Mouse (Mus musculus) stomach, postnatal 0 days (tissue): ENCODE results near the gene Tmem263. TPM values are rescaled to one million over a fixed set of nuclear protein-coding genes. Genes with fewer than 3 reads are reported as not detected.

Source experiments
- ATAC-seq: fragments of 200-750 bp; cut with Nextera tagmentation; 2 replicates; pipeline ENCODE4 v1.8.0; 2017; ENCODE audit not compliant: low FRiP score, low TSS enrichment
- DNase-seq: peaks from one replicate; pipeline ENCODE4 v3.0.0-alpha.2; 2016; ENCODE audit warnings: low spot score
- H3K27ac ChIP-seq: fragments of 300-500 bp; sonication (generic); replicated peaks from 2 replicates; pipeline ENCODE4 v1.5.1; 2014; ENCODE audit warnings: mild to moderate bottlenecking, control low read depth
- H3K27me3 ChIP-seq: fragments of 300-500 bp; sonication (generic); 2 replicates; pipeline ENCODE4 v1.6.1; 2014; ENCODE audit warnings: low read length; ENCODE audit not compliant: control insufficient read depth, insufficient read depth
- H3K36me3 ChIP-seq: fragments of 300-500 bp; sonication (generic); 2 replicates; pipeline ENCODE4 v1.6.1; 2014; ENCODE audit warnings: low read length, mixed read lengths; ENCODE audit not compliant: control insufficient read depth, insufficient read depth
- H3K4me1 ChIP-seq: fragments of 300-500 bp; sonication (generic); replicated peaks from 2 replicates; pipeline ENCODE4 v1.6.1; 2014; ENCODE audit warnings: antibody characterized with exemption; ENCODE audit not compliant: control insufficient read depth, insufficient read depth
- H3K4me2 ChIP-seq: fragments of 300-500 bp; sonication (generic); replicated peaks from 2 replicates; pipeline ENCODE4 v1.6.1; 2014; ENCODE audit warnings: low read depth, mild to moderate bottlenecking, control low read depth, moderate library complexity
- H3K4me3 ChIP-seq: fragments of 300-500 bp; sonication (generic); 2 replicates; pipeline ENCODE4 v1.5.1; 2014; ENCODE audit warnings: low read depth, low read length, control low read depth
- H3K9ac ChIP-seq: fragments of 300-500 bp; sonication (generic); 2 replicates; pipeline ENCODE4 v1.6.1; 2014; ENCODE audit warnings: mild to moderate bottlenecking, low read length, control low read depth, mixed read lengths
- H3K9me3 ChIP-seq: fragments of 300-500 bp; sonication (generic); 2 replicates; pipeline ENCODE4 v1.6.1; 2016; ENCODE audit warnings: low read length; ENCODE audit not compliant: control insufficient read depth
- CTCF ChIP-seq: IDR thresholded peaks from 2 replicates; pipeline ENCODE4 v1.5.1; 2016; ENCODE audit warnings: antibody characterized with exemption, low read depth, mild to moderate bottlenecking, moderate library complexity
- EP300 ChIP-seq: optimal IDR thresholded peaks from 2 replicates; pipeline ENCODE3; 2016; ENCODE audit warnings: antibody characterized with exemption
- WGBS: fragments of 180-500 bp; shearing (Covaris S2); extraction: QIAGEN DNeasy Blood & Tissue Kit; methylation state at CpG from one replicate; pipeline ENCODE4 v1.1.7; 2014; 5-methylcytosine and 5-hydroxymethylcytosine counted together
- polyA plus RNA-seq: library from polyadenylated mRNA; unstranded; fragments of >200 nt; fragmentation: Nextera tagmentation; extraction: Ambion mirVana; gene quantifications from 2 replicates; pipeline ENCODE4 v1.2.1, GENCODE M21; 2015

Gene Tmem263
- polyA plus RNA-seq, 1 experiment from 2014 or later, result 29.1 TPM

GRCm38 (mm10) chr10:85114409-85114808 is 12.0 kb downstream of the Tmem263 start:
- Histone ChIP-seq H3K4me1 (no peaks in the 10 kb centered on the region), H3K27ac (no peak overlapping the region), H3K4me3 (no peak overlapping the region), H3K9me3 (no peaks in the 10 kb centered on the region), H3K4me2 (no peak overlapping the region), H3K36me3 (peaks cover 3% of the 10 kb centered on the region; the same call in 1 of the 2 replicates), H3K9ac (no peak overlapping the region), H3K27me3 (no peaks in the 10 kb centered on the region)
- ATAC-seq (no peak), DNase-seq (no peak)
- 78% methylated on average over 4 of the region's 4 CpGs for WGBS
- TF ChIP-seq EP300, result no peak
- TF ChIP-seq CTCF, result no peak

DNA sequence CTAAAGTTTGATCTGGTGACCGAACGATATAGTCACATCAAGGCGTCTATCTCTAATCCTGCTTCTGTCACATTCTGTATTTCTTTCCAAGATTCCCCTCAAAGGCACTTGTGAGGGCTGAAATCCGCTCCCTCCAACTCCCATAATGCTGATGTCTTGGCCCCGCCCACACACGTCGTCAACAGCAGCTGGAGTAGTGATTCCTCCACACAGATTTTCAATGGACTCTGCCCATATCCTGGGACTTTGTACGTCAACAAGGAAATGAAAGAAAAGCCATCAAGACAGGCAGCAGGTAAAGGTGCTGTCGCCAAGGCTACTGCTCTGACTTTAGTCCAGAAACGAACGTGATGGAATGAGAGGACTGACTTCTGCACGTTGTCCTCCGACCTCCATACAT is 22.8 kb downstream of the Tmem263 start:
- Histone ChIP-seq H3K36me3 (peaks cover 6% of the 10 kb centered on the region; the same call in 1 of the 2 replicates), H3K4me1 (no peaks in the 10 kb centered on the region), H3K4me2 (no peak overlapping the region), H3K27ac (no peak overlapping the region), H3K27me3 (no peaks in the 10 kb centered on the region), H3K4me3 (no peak overlapping the region), H3K9me3 (no peaks in the 10 kb centered on the region), H3K9ac (no peak overlapping the region)
- TF ChIP-seq CTCF (no peak), EP300 (no peak)
- 78% methylated on average over 13 of the region's 13 CpGs for WGBS
- ATAC-seq (peak; percentile 11; the same call in 1 of the 2 replicates), DNase-seq (peak; percentile 45)

DNA sequence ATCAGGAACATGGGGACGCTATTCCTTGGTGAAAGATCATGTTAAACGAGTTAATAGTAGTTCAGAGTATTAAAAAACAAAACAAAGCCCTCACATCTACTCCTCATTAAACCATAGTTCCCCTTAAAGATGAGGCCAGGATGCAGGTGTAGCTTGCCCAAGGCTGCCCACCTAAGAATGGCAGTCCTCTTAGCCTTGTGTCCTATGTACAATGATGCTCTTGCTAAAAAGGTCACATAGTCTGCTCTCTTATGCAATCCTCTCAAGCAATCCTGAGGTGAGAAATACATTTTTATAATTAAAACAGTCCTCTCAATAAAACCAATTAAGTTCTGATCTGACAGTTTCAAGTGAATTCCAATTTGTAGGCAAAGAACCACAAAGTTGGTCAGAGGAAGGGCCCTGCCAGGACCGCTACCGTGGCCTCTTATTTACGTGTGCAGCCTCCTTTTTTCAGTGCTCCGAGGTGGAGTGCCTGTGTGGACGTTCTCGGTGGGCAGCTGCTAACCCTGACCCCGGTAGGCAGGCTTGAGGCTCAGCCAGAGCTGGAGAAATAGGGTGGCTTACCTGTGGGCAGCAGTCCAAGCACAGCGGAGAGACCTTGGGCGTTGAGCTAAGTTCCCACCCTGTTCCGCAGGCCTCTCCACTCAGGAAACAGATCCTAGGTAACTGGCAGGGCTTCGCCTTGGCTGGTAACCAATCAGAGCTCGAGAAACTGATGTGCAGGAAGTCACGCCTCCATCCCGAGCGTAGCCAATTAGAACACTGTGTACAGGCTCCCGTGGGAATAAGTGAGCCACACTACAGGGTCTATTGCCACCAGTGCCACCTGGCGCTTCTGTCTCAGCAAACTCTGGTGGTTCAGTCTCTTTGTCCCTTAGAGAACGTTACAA is 25.2 kb downstream of the Tmem263 start, which contains the start of gene Mterf2:
Gene Mterf2, minus strand, starts transcription at position 633 of the 893 bp plus-strand sequence.
- Histone ChIP-seq H3K4me1 (no peaks in the 10 kb centered on the region), H3K27me3 (no peaks in the 10 kb centered on the region), H3K4me3 (peak within 1 kb of the TSS; percentile 64), H3K9me3 (no peaks in the 10 kb centered on the region), H3K36me3 (peaks cover under 1% of the 10 kb centered on the region; the same call in 1 of the 2 replicates), H3K9ac (peak within 1 kb of the TSS; percentile 63), H3K4me2 (peak within 1 kb of the TSS; percentile 62), H3K27ac (no peak within 1 kb of the TSS)
- peak; percentile 99 for ATAC-seq
- TF ChIP-seq EP300, result no peak
- TF ChIP-seq CTCF, result peak; percentile 62
- DNase-seq, result peak; percentile 93
- WGBS, result 6% methylated on average over 20 of the region's 20 CpGs

DNA sequence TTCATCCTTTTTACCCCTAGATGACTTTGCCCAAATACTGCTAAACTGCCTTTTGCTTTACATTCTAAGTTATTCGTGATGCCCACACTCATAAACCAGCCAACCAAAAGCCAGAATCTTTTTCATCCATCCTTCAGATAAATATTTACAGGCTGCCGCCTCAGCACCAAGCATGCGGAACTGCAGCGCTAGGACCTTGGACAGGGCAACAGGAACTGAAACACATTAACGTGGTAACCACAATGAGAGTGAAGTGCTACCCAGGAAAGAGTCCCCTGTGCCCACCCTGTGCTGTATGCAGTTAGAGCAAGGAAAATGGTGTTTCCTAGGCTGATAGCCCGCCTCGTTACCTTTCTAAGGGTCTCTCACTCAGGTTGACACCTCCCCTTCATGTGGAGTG is 26.0 kb downstream of the Tmem263 start:
- 12% methylated on average over 7 of the region's 7 CpGs for WGBS
- Histone ChIP-seq H3K9me3 (no peaks in the 10 kb centered on the region), H3K27ac (no peak overlapping the region), H3K9ac (peak overlapping the region; percentile 43), H3K4me2 (peak overlapping the region; percentile 62), H3K4me1 (no peaks in the 10 kb centered on the region), H3K36me3 (peaks cover 6% of the 10 kb centered on the region; the same call in 1 of the 2 replicates), H3K27me3 (no peaks in the 10 kb centered on the region), H3K4me3 (peak overlapping the region; percentile 64)
- ATAC-seq (peak; percentile 56; the same call in 1 of the 2 replicates), DNase-seq (peak; percentile 47)
- TF ChIP-seq EP300, result no peak
- no peak for TF ChIP-seq CTCF

DNA sequence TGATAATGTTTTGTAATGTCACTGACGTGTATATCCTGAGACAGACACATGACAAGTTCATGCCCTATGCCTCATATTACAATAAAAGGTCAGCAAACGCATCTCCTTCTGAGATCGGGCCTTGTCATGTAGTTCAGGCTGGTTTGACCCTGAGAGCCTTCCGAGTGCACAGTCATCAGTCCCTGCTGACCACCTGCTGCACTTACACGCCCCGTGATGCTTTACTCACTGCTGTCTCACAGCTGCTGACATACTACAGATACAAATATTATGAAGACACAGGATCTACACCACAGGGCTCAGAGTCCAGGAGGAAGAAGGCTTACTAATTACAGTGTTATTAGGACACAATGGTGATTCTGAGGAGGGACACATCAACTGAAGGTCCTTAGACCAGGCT is 34.1 kb downstream of the Tmem263 start:
- Histone ChIP-seq H3K9me3 (no peaks in the 10 kb centered on the region), H3K4me2 (no peak overlapping the region), H3K27ac (no peak overlapping the region), H3K9ac (no peak overlapping the region), H3K4me1 (no peaks in the 10 kb centered on the region), H3K36me3 (peaks cover 11% of the 10 kb centered on the region), H3K4me3 (no peak overlapping the region), H3K27me3 (no peaks in the 10 kb centered on the region)
- 87% methylated on average over 6 of the region's 6 CpGs for WGBS
- ATAC-seq, result no peak
- no peak for DNase-seq
- TF ChIP-seq EP300 (no peak), CTCF (no peak)

DNA sequence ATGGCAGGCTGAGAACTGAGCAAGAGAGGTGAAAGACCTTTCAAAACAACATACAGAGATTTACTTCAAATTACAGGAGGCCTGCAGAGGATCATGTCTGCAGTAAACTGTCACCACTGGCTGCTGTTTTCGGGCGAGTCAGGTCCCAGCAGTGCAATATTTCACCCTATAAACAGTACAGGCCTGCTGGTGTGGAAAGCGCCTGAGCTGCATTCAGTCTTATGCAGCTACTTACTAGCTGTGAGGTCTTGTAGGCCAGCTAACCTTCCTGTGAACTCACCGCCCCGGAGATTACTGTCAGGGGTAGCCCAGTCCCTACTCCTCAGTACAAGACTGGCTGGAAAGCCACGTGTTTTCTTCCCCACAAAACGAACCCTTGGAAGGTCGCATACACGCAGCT is 39.0 kb downstream of the Tmem263 start:
- Histone ChIP-seq H3K27me3 (no peaks in the 10 kb centered on the region), H3K36me3 (peaks cover 13% of the 10 kb centered on the region), H3K9ac (no peak overlapping the region), H3K4me3 (no peak overlapping the region), H3K9me3 (no peaks in the 10 kb centered on the region), H3K4me1 (no peaks in the 10 kb centered on the region), H3K4me2 (no peak overlapping the region), H3K27ac (no peak overlapping the region)
- ATAC-seq (no peak), DNase-seq (no peak)
- WGBS, result 64% methylated on average over 9 of the region's 9 CpGs
- TF ChIP-seq EP300 (no peak), CTCF (no peak)
